Comparison of ENCODE assay signal across 11 mouse cellular contexts in genomic region chr4:143383646-143384045, GRCm38 (mm10). TPM values are rescaled to one million over a fixed set of nuclear protein-coding genes. Genes with fewer than 3 reads are reported as not detected.
A peak's percentile ranks its signal among the peaks of the same experiment; 100 is the strongest.
DNase-seq lines count a peak whose midpoint lies in the region; ATAC-seq and TF ChIP-seq lines count a peak whose summit lies in the region.
"Had no signal": no experiment of that assay in that cellular context is flagged by ENCODE, and none has a peak within 500 bp of the region (broad histone marks: within the 10 kb centered on the region; RNA-seq: fewer than 3 reads in every experiment).

No protein-coding gene starts in this region.

- no peaks in the 10 kb centered on the region for H3K36me3 ChIP-seq in kidney, postnatal 0 days (ENCODE audit: insufficient read depth, low read length)
- no peaks in the 10 kb centered on the region for H3K36me3 ChIP-seq in stomach, postnatal 0 days (ENCODE audit: control insufficient read depth, insufficient read depth, low read length)
- H3K36me3 ChIP-seq: limb, embryonic 15.5 days had no signal

- TF ChIP-seq POLR2A in cerebellum, adult 2 months (IDR thresholded peaks at IDR 0.05; ENCODE audit: borderline replicate concordance, insufficient read depth, low read length), result no peak

- WGBS in cerebellum, adult 2 months, result 58% methylated on average over 4 of the region's 4 CpGs
- WGBS in kidney, postnatal 0 days, result 41% methylated on average over 4 of the region's 4 CpGs
- 42% methylated on average over 4 of the region's 4 CpGs for WGBS in stomach, postnatal 0 days

- peak; percentile 42; the same call in 1 of the 2 replicates for TF ChIP-seq CTCF in cerebellum, adult 2 months (IDR thresholded peaks at IDR 0.05; ENCODE audit: borderline replicate concordance, insufficient read depth, low read depth, low read length)
- peak; percentile 55 for TF ChIP-seq CTCF in kidney, postnatal 0 days (IDR thresholded peaks at IDR 0.05; ENCODE audit: low read depth)
- peak; percentile 65 for TF ChIP-seq CTCF in stomach, postnatal 0 days (IDR thresholded peaks at IDR 0.05; ENCODE audit: low read depth)

- no peak overlapping the region for H3K27ac ChIP-seq in cerebellum, adult 2 months (ENCODE audit: insufficient read depth, low read length)
- no peak overlapping the region for H3K27ac ChIP-seq in kidney, postnatal 0 days
- H3K27ac ChIP-seq in stomach, postnatal 0 days (replicated peaks), result no peak overlapping the region
- H3K27ac ChIP-seq: limb, embryonic 15.5 days had no signal

- H3K9ac ChIP-seq in kidney, postnatal 0 days (ENCODE audit: low read depth, low read length), result no peak overlapping the region
- H3K9ac ChIP-seq in stomach, postnatal 0 days (ENCODE audit: low read length), result no peak overlapping the region
- H3K9ac ChIP-seq: limb, embryonic 15.5 days had no signal

- no peak for DNase-seq in cerebellum, adult 2 months
- DNase-seq in cerebellum, adult 8-10 months, result no peak
- DNase-seq in kidney, postnatal 0 days (ENCODE audit: low spot score), result peak; percentile 14
- DNase-seq in kidney, postnatal 25 days, result no peak
- DNase-seq in right cerebral cortex, postnatal 4 days, result peak; percentile 25
- no peak for DNase-seq in right cerebral cortex, postnatal 10 days (ENCODE audit: low spot score in 2 of 2)
- peak; percentile 24 for DNase-seq in stomach, postnatal 0 days (ENCODE audit: low spot score)
- DNase-seq in spleen, postnatal 4 days (ENCODE audit: low spot score in 2 of 2), result no peak
- DNase-seq: B cell, adult 2 months; gastrocnemius, postnatal 14 days had no signal

- no peak for TF ChIP-seq EP300 in stomach, postnatal 0 days (optimal IDR thresholded peaks at IDR 0.05)

- peaks cover 1% of the 10 kb centered on the region; the same call in 1 of the 2 replicates for H3K27me3 ChIP-seq in cerebellum, adult 2 months (ENCODE audit: control insufficient read depth, insufficient read depth, low read length)
- H3K27me3 ChIP-seq in kidney, postnatal 0 days (ENCODE audit: insufficient read depth, low read length), result no peaks in the 10 kb centered on the region
- H3K27me3 ChIP-seq in stomach, postnatal 0 days (ENCODE audit: control insufficient read depth, insufficient read depth, low read length), result no peaks in the 10 kb centered on the region

- no peak for ATAC-seq in kidney, postnatal 0 days (replicated peaks; ENCODE audit: low FRiP score, low read depth)
- ATAC-seq in stomach, postnatal 0 days (ENCODE audit: low FRiP score, low TSS enrichment), result no peak

- no peaks in the 10 kb centered on the region for H3K9me3 ChIP-seq in kidney, postnatal 0 days (replicated peaks; ENCODE audit: low read length)
- H3K9me3 ChIP-seq in stomach, postnatal 0 days (ENCODE audit: control insufficient read depth, low read length), result no peaks in the 10 kb centered on the region
- H3K9me3 ChIP-seq: limb, embryonic 15.5 days had no signal

- H3K4me1 ChIP-seq in cerebellum, adult 2 months (ENCODE audit: control insufficient read depth, insufficient read depth, low read length), result no peaks in the 10 kb centered on the region
- H3K4me1 ChIP-seq in kidney, postnatal 0 days (replicated peaks; ENCODE audit: insufficient read depth, low read length), result no peaks in the 10 kb centered on the region
- H3K4me1 ChIP-seq in stomach, postnatal 0 days (replicated peaks; ENCODE audit: control insufficient read depth, insufficient read depth), result no peaks in the 10 kb centered on the region
- H3K4me1 ChIP-seq: limb, embryonic 15.5 days had no signal

- H3K4me3 ChIP-seq in cerebellum, adult 2 months (replicated peaks; ENCODE audit: insufficient read depth, low read depth, low read length), result no peak overlapping the region
- no peak overlapping the region for H3K4me3 ChIP-seq in kidney, postnatal 0 days (replicated peaks; ENCODE audit: low read depth, low read length)
- no peak overlapping the region for H3K4me3 ChIP-seq in stomach, postnatal 0 days (ENCODE audit: low read depth, low read length)
- H3K4me3 ChIP-seq: limb, embryonic 15.5 days had no signal

- H3K4me2 ChIP-seq in kidney, postnatal 0 days (ENCODE audit: low read length), result no peak overlapping the region
- H3K4me2 ChIP-seq in stomach, postnatal 0 days (replicated peaks; ENCODE audit: low read depth), result no peak overlapping the region
- H3K4me2 ChIP-seq: limb, embryonic 15.5 days had no signal

RNA-seq across cellular contexts. Expression of gene Pramel1, which starts 10.6 kb away (rescaled TPM):
- 0.03 and 0.07 TPM in 2 replicates for polyA plus RNA-seq in cerebellum, adult 2 months (2012; rRNA removed)
- polyA plus RNA-seq in kidney, postnatal 0 days (2015; fragmentation: Nextera tagmentation; extraction: Ambion mirVana), result not detected in 2 replicates
- polyA plus RNA-seq in stomach, postnatal 0 days (2015; fragmentation: Nextera tagmentation; extraction: Ambion mirVana), result not detected in 2 replicates
- polyA plus RNA-seq: limb, embryonic 15.5 days had no signal

RNA-seq across cellular contexts. Expression of gene Pramef8, which starts 28.6 kb away (rescaled TPM):
- 13.2 and 14.0 TPM in 2 replicates for polyA plus RNA-seq in cerebellum, adult 2 months (2012; rRNA removed)
- 12.9 and 15.2 TPM in 2 replicates for polyA plus RNA-seq in kidney, postnatal 0 days (2015; fragmentation: Nextera tagmentation; extraction: Ambion mirVana)
- 5.9 and 7.0 TPM in 2 replicates for polyA plus RNA-seq in stomach, postnatal 0 days (2015; fragmentation: Nextera tagmentation; extraction: Ambion mirVana)

RNA-seq across cellular contexts. Expression of gene Lrrc38, which starts 34.1 kb away (rescaled TPM):
- polyA plus RNA-seq in cerebellum, adult 2 months (2012; rRNA removed), result 7.6 and 7.7 TPM in 2 replicates
- 0.09 and 0.15 TPM in 2 replicates for polyA plus RNA-seq in kidney, postnatal 0 days (2015; fragmentation: Nextera tagmentation; extraction: Ambion mirVana)
- polyA plus RNA-seq in stomach, postnatal 0 days (2015; fragmentation: Nextera tagmentation; extraction: Ambion mirVana), result 0.06 TPM in 1 of 2 replicates, not detected in the other

Comparison
In these comparisons a context has a peak if more than half of its experiments do, and no peak if none do; other contexts are left out.
1. DNase-seq: peak in kidney, postnatal 0 days (single experiment), right cerebral cortex, postnatal 4 days (single experiment) and stomach, postnatal 0 days (single experiment); none in cerebellum, adult 2 months (0 of 2), cerebellum, adult 8-10 months (single experiment), kidney, postnatal 25 days (0 of 2), right cerebral cortex, postnatal 10 days (0 of 2) and spleen, postnatal 4 days (0 of 2).
2. Peak in every context shown above with its lines, with median percentiles within 50 percentile points of each other: CTCF ChIP-seq.